Mouse (Mus musculus): ENCODE data around the gene Stmnd1. TPM values are rescaled to one million over a fixed set of nuclear protein-coding genes. Genes with fewer than 3 reads are reported as not detected.

Stmnd1 gene
- polyA plus RNA-seq, 2 experiments, result not detected

DNA sequence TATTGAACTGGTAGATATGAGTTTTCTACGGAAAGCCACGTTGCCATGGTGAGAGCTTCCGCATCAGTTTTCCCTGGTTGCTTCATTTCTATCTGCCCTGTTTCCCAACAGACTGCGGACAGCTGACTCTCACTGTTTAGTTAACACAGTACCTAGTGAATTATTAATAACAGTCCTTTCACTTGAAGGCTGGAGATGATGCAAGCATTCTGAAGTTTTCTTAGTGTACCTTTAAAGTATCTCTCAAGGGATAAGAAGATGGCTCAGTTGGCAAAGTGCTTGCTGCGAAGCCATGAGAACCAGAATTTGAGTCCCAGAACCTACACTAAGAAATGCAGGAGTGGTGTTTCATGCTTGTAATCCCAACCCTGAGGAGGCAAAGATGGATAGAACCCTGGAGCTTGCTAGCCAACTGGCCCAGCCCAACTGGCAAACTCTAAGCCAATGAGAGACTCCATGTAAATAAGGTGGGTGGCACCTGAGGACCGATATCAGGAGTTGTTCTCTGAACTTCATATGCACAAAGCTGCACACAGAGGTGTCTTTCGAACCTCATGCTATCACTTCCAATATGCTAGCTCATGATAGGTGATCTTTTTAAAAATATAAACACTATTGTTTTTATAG is 35.7 kb upstream of the Stmnd1 start:
- Histone ChIP-seq H3K36me3 (replicated peaks; ENCODE audit: control insufficient read depth, insufficient read depth, low read depth) (no peaks in the 10 kb centered on the region), H3K4me1 (replicated peaks; ENCODE audit: control insufficient read depth in 2 of 2, insufficient read depth in 2 of 2, low read length in 1 of 2) (peaks cover 0 to 5% of the 10 kb centered on the region in 2 experiments; a peak in 1 of 4 replicates), H3K27ac (no peak overlapping the region), H3K4me3 (ENCODE audit: insufficient read depth in 1 of 2, low read depth in 2 of 2, low read length in 2 of 2) (no peak overlapping the region), H3K9me3 (ENCODE audit: control insufficient read depth, low read length) (no peaks in the 10 kb centered on the region), H3K4me2 (ENCODE audit: low read depth) (no peak overlapping the region), H3K27me3 (ENCODE audit: control insufficient read depth, insufficient read depth, low read length) (no peaks in the 10 kb centered on the region), H3K9ac (replicated peaks) (no peak overlapping the region)
- TF ChIP-seq CTCF (IDR thresholded peaks at IDR 0.05; ENCODE audit: low read depth) (no peak), EP300 (IDR thresholded peaks at IDR 0.05; ENCODE audit: low read depth) (no peak)
- 50% methylated on average over 7 of the region's 7 CpGs for WGBS (ENCODE audit: insufficient replicate concordance)
- DNase-seq (ENCODE audit: low read depth in 3 of 3, low spot score in 3 of 3) (peak in 2 of 3 experiments; percentile 6 to 14), ATAC-seq (ENCODE audit: insufficient read depth) (peak; percentile 69)

DNA sequence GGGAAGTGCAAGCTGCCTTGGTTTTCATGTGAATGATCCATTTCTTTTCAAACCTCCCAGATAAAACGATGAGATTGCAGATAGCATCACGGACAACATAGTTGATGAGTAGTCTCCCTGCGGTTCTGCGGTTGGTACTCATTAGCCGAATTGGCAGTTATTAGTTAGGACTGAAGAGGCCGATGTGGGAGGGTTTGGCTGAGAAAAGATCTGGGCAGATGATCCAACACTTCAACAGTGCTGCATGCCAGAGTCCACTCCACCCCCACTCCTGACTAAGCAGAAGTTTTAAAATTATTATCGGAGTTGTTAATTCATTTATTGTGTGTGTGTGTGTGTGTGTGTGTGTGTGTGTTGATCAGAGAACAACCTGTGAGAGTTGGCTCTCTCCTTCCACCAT is 34.7 kb upstream of the Stmnd1 start:
- no peaks in the 10 kb centered on the region for H3K9me3 ChIP-seq (ENCODE audit: control insufficient read depth, low read length)
- no peak overlapping the region for H3K9ac ChIP-seq (replicated peaks)
- 69% methylated on average over 7 of the region's 7 CpGs for WGBS (ENCODE audit: insufficient replicate concordance)
- H3K27ac ChIP-seq, result no peak overlapping the region
- TF ChIP-seq CTCF (IDR thresholded peaks at IDR 0.05; ENCODE audit: low read depth) (no peak), EP300 (IDR thresholded peaks at IDR 0.05; ENCODE audit: low read depth) (no peak)
- ATAC-seq (ENCODE audit: insufficient read depth), result no peak
- H3K36me3 ChIP-seq (replicated peaks; ENCODE audit: control insufficient read depth, insufficient read depth, low read depth), result no peaks in the 10 kb centered on the region
- peaks cover 0 to 5% of the 10 kb centered on the region in 2 experiments; a peak in 1 of 4 replicates for H3K4me1 ChIP-seq (replicated peaks; ENCODE audit: control insufficient read depth in 2 of 2, insufficient read depth in 2 of 2, low read length in 1 of 2)
- no peak overlapping the region for H3K4me2 ChIP-seq (ENCODE audit: low read depth)
- H3K27me3 ChIP-seq (ENCODE audit: control insufficient read depth, insufficient read depth, low read length), result no peaks in the 10 kb centered on the region
- DNase-seq (ENCODE audit: low read depth in 3 of 3, low spot score in 3 of 3), result no peak
- H3K4me3 ChIP-seq (ENCODE audit: insufficient read depth in 1 of 2, low read depth in 2 of 2, low read length in 2 of 2), result no peak overlapping the region

DNA sequence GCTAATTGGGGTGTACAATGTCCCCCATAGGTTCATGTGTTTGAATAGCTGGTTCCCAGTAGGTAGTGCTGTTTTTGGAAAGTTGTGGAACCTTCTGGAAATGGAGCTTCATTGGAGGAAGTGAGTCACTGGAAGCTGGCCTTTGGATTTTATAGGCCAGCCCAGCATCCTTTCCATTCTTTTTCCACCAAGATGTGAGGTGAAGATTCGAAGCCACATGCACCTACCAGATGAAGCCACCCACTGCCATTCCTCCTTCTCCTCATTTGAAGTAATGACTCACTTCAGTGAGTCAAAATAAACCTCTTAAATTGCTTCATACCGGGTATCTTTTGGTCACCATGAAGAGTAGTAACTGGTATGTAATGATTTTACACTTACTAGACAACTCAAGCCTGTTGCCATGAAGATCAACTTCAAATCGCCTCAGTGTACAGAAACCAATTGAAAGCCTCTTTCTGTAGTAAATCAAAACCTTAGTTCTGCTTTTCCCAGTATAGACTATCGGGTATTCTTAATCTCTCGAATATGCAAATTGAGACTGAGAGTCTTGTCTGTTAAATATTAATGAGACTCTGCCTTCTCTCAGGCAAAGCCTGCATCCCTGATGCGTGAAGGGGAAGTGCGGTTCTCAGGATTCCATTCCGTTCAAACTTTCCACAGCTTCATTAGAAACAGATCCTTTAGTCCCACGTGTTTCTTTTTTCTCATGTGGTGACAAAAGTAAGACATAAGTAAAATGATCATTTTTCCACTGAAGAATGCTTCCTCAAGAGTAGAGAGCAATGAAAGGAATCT is 31.9 kb upstream of the Stmnd1 start:
- DNase-seq (ENCODE audit: low read depth in 3 of 3, low spot score in 3 of 3) (no peak), ATAC-seq (ENCODE audit: insufficient read depth) (no peak)
- peaks cover 0 to 5% of the 10 kb centered on the region in 2 experiments; a peak in 1 of 4 replicates for H3K4me1 ChIP-seq (replicated peaks; ENCODE audit: control insufficient read depth in 2 of 2, insufficient read depth in 2 of 2, low read length in 1 of 2)
- no peak overlapping the region for H3K4me2 ChIP-seq (ENCODE audit: low read depth)
- H3K9me3 ChIP-seq (ENCODE audit: control insufficient read depth, low read length), result no peaks in the 10 kb centered on the region
- H3K4me3 ChIP-seq (ENCODE audit: insufficient read depth in 1 of 2, low read depth in 2 of 2, low read length in 2 of 2), result no peak overlapping the region
- H3K36me3 ChIP-seq (replicated peaks; ENCODE audit: control insufficient read depth, insufficient read depth, low read depth), result no peaks in the 10 kb centered on the region
- no peak overlapping the region for H3K27ac ChIP-seq
- TF ChIP-seq CTCF (IDR thresholded peaks at IDR 0.05; ENCODE audit: low read depth) (no peak), EP300 (IDR thresholded peaks at IDR 0.05; ENCODE audit: low read depth) (no peak)
- no peak overlapping the region for H3K9ac ChIP-seq (replicated peaks)
- H3K27me3 ChIP-seq (ENCODE audit: control insufficient read depth, insufficient read depth, low read length), result no peaks in the 10 kb centered on the region
- 57% methylated on average over 9 of the region's 9 CpGs for WGBS (ENCODE audit: insufficient replicate concordance)

DNA sequence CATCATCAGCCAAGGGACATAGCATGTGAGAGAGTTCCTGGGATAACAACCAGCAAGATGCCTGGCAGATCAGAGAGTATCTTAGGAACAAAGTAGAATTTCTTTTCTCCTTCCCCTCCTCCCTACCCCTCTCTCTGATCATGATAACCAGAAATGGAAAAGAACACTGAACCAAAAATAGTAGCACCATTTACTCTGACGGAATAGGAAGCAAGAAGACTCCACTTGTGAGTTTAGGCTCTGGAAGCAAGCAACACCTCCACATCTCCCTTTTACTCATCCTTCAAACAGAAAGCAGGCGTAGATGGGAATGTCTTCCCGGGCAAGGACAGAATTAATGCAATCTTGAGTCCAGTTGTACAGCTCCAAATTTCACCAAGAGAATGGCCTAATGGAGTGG is 19.8 kb upstream of the Stmnd1 start:
- Histone ChIP-seq H3K4me1 (replicated peaks; ENCODE audit: control insufficient read depth in 2 of 2, insufficient read depth in 2 of 2, low read length in 1 of 2) (peaks cover 0 to 9% of the 10 kb centered on the region in 2 experiments; a peak in 3 of 4 replicates), H3K9ac (replicated peaks) (no peak overlapping the region), H3K4me2 (ENCODE audit: low read depth) (no peak overlapping the region), H3K27ac (no peak overlapping the region), H3K36me3 (replicated peaks; ENCODE audit: control insufficient read depth, insufficient read depth, low read depth) (no peaks in the 10 kb centered on the region), H3K4me3 (ENCODE audit: insufficient read depth in 1 of 2, low read depth in 2 of 2, low read length in 2 of 2) (no peak overlapping the region), H3K9me3 (ENCODE audit: control insufficient read depth, low read length) (no peaks in the 10 kb centered on the region), H3K27me3 (ENCODE audit: control insufficient read depth, insufficient read depth, low read length) (no peaks in the 10 kb centered on the region)
- WGBS (ENCODE audit: insufficient replicate concordance), result 76% methylated on average over 3 of the region's 3 CpGs
- DNase-seq (ENCODE audit: low read depth in 3 of 3, low spot score in 3 of 3) (no peak), ATAC-seq (ENCODE audit: insufficient read depth) (no peak)
- TF ChIP-seq CTCF (IDR thresholded peaks at IDR 0.05; ENCODE audit: low read depth) (no peak), EP300 (IDR thresholded peaks at IDR 0.05; ENCODE audit: low read depth) (no peak)

DNA sequence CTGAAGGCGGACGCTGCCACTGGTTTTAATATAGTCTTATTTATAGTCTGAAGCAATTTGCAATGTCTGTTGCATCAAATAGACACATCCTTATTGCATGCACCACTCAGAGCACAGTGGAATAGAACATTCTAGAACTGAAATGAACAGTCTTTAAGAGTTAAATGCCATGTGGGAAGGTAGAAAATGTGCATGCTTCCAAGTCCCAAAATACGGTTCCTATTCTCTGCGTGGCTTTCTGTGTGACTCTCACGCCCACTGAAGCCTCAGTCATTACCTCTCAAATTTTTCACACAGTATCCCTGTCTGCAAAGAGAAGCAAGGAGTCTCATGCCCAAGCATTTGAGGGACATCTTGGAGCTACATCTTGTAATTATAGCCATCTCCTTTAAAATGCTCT is 19.4 kb upstream of the Stmnd1 start:
- no peak for ATAC-seq (ENCODE audit: insufficient read depth)
- Histone ChIP-seq H3K27ac (no peak overlapping the region), H3K4me2 (ENCODE audit: low read depth) (no peak overlapping the region), H3K9ac (replicated peaks) (no peak overlapping the region), H3K4me1 (replicated peaks; ENCODE audit: control insufficient read depth in 2 of 2, insufficient read depth in 2 of 2, low read length in 1 of 2) (peaks cover 0 to 9% of the 10 kb centered on the region in 2 experiments; a peak in 3 of 4 replicates), H3K9me3 (ENCODE audit: control insufficient read depth, low read length) (no peaks in the 10 kb centered on the region), H3K4me3 (ENCODE audit: insufficient read depth in 1 of 2, low read depth in 2 of 2, low read length in 2 of 2) (no peak overlapping the region), H3K27me3 (ENCODE audit: control insufficient read depth, insufficient read depth, low read length) (no peaks in the 10 kb centered on the region), H3K36me3 (replicated peaks; ENCODE audit: control insufficient read depth, insufficient read depth, low read depth) (no peaks in the 10 kb centered on the region)
- DNase-seq (ENCODE audit: low read depth in 3 of 3, low spot score in 3 of 3), result no peak
- WGBS (ENCODE audit: insufficient replicate concordance), result 71% methylated on average over 5 of the region's 5 CpGs
- no peak for TF ChIP-seq CTCF (IDR thresholded peaks at IDR 0.05; ENCODE audit: low read depth)
- TF ChIP-seq EP300 (IDR thresholded peaks at IDR 0.05; ENCODE audit: low read depth), result no peak
